Mouse (Mus musculus) embryonic fibroblast, embryonic 13.5 days (primary cell): ENCODE measurements around the gene Cyp20a1. TPM values are rescaled to one million over a fixed set of nuclear protein-coding genes. Genes with fewer than 3 reads are reported as not detected.

Experiments used
- H3K27ac ChIP-seq: 2 replicates; pipeline ENCODE4 v1.5.1; 2012; ENCODE audit warnings: low read length, control low read depth, inconsistent platforms; ENCODE audit not compliant: insufficient read depth
- H3K4me1 ChIP-seq: 2 replicates; pipeline ENCODE4 v1.6.1; 2011; ENCODE audit warnings: low read length; ENCODE audit not compliant: control insufficient read depth, insufficient read depth
- H3K4me3 ChIP-seq: 2 replicates; pipeline ENCODE4 v1.5.1; 2011; ENCODE audit warnings: mild to moderate bottlenecking, control low read depth, low read length; ENCODE audit not compliant: insufficient read depth
- CTCF ChIP-seq: IDR thresholded peaks from 2 replicates; pipeline ENCODE4 v1.5.1; 2011; ENCODE audit warnings: mild to moderate bottlenecking, control low read depth, low read length, moderate library complexity, borderline replicate concordance; ENCODE audit not compliant: insufficient read depth
- POLR2A ChIP-seq: IDR thresholded peaks from 2 replicates; pipeline ENCODE4 v1.6.1; 2011; ENCODE audit warnings: low read depth, mild to moderate bottlenecking, control low read depth, low read length, moderate library complexity
- polyA plus RNA-seq: library from polyadenylated mRNA; stranded (reverse); fragments of >200 nt; gene quantifications from 2 replicates; pipeline ENCODE4 v1.2.4, GENCODE M21; 2011; ENCODE audit warnings: low read depth; ENCODE audit not compliant: missing spikeins, insufficient read length

Cyp20a1 gene
- polyA plus RNA-seq, 1 experiment = 72.8 TPM

- Histone ChIP-seq H3K4me3 (no peak overlapping the region), H3K4me1 (0 out of 2 replicates have a peak, but pooled peaks cover 3% of the 10 kb centered on the region), H3K27ac (no peak overlapping the region)
- TF ChIP-seq CTCF = no peak
- TF ChIP-seq POLR2A = no peak
Observed at GRCm38 (mm10) chr1:60404848-60405247, 61.7 kb downstream of the Cyp20a1 start.

DNA sequence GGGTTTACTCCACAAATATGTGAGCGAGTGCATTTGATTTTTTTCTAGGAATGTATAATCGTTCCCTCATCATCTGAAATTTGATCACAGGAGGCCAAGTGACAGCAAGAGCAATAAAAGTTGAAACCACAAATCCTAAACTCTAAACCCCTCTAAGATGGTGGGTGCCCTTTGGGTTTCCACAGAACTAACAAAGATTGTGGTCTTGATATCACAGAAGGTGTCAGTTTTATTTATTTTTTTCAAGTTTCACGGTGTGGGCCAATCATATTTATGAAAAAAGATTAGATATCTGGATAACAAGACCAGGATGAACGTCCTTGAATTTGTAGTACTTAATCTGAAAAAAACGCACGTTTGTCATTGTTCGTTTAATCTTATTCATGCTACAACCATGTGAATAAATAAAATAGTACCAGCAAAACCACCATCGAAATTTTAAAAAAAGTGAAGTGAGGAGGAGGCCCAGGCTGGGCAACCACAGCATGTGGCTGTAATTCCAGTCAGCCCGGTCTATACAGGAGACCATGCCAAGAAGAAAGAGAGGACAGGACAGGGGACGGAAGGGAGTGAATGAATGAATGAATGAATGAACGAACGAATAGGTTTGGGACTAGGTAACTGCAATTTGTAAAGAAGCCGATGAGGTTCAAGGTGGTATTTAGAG, 65.5 kb downstream of the Cyp20a1 start:
- TF ChIP-seq POLR2A = no peak
- TF ChIP-seq CTCF = no peak
- Histone ChIP-seq H3K4me1 (0 out of 2 replicates have a peak, but pooled peaks cover 3% of the 10 kb centered on the region), H3K27ac (peak overlapping the region; percentile 84), H3K4me3 (peak overlapping the region; percentile 54)

DNA sequence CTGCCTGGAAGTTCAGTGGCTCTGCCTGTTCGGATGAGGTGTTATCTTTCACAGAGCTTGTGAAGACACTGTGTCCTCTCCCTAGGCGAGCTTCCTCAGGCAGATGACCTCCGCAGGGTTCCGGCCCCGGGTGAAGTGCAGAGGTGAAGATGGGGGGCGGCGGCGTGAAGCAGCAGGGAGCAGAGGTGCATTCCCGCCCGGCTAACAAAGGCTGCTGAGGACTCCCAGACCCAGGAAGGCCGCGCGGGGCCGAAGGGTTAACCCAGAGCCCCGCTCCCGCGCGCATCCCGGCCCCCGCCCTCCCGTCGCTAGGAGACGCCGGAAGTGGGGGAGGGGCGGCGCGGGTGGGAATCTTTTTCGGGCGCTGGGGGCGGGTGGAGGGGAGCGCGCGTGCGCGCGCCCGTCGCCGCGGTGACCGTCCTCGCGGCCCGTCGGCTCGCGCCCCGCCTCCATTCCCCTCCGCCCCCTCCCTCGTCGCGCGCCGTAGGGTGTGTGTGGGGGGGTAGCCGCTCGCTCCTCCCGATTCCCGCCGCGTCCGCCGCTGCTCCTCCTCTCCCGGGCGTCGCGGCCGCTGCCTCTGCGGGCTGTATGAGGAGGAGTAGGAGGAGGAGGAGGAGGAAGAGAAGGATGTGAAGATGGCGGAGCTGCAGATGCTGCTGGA, 66.2 kb downstream of the Cyp20a1 start, which contains the start of gene Abi2:
TSS of gene Abi2 (plus strand) at position 452 of the 661 bp plus-strand sequence.
- peak within 1 kb of the TSS; percentile 92 for H3K4me3 ChIP-seq
- H3K27ac ChIP-seq = peak within 1 kb of the TSS; percentile 84
- peak; percentile 80 for TF ChIP-seq POLR2A
- TF ChIP-seq CTCF = no peak

DNA sequence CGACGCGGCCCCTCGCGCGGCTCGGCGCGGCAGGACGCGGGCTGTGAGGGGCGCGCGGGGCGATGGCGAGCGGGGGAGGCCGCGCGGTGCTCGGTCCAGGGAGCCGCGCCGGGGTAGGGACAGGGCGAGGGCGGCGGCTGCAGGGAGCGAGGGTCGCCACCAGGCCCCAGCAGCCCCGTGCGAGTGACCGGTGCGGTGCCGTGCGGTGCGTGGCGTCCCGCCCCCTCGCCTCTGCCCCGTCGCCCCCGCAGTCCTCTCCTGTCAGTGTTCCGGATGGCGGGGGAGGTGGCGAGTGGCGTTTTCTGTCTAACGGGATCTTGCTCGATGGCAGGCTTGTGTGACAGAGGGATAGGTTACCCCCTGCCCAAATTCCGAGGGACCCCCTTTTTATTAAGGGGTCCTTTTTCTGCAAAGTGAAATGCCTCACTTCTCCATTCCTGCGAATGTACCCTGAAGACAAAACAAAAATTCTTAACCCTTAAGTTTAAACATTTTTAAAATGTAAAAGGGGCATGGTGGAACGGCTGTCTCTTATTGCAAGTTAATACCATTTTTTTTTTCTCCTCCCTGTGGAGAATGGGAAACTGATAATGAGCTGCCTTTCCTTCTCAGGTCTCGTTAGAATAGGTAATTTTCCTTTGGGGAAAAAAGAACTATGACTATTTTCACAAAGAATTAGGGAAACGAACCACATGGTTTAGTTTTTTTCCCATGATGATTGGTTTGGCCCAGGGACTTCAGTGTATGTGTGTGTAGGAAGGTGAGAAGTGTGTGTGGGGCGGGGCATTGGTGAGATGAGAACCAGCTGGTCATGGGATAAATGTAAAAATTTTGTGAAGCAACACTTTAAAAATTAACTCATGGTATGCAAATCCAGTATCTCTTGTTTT, 67.0 kb downstream of the Cyp20a1 start:
- 0 out of 2 replicates have a peak, but pooled peaks cover 3% of the 10 kb centered on the region for H3K4me1 ChIP-seq
- peak overlapping the region; percentile 92 for H3K4me3 ChIP-seq
- H3K27ac ChIP-seq = peak overlapping the region; percentile 51
- TF ChIP-seq CTCF (no peak), POLR2A (no peak)

More for the DNA sequence above, 66.2 kb downstream of the Cyp20a1 start, which contains the start of gene Abi2:
- H3K4me1 ChIP-seq = 0 out of 2 replicates have a peak, but pooled peaks cover 3% of the 10 kb centered on the region

GRCm38 (mm10) chr1:60416724-60417123, 73.6 kb downstream of the Cyp20a1 start:
- TF ChIP-seq POLR2A = no peak
- TF ChIP-seq CTCF = no peak
- no peaks in the 10 kb centered on the region for H3K4me1 ChIP-seq
- H3K4me3 ChIP-seq = no peak overlapping the region
- H3K27ac ChIP-seq = no peak overlapping the region

DNA sequence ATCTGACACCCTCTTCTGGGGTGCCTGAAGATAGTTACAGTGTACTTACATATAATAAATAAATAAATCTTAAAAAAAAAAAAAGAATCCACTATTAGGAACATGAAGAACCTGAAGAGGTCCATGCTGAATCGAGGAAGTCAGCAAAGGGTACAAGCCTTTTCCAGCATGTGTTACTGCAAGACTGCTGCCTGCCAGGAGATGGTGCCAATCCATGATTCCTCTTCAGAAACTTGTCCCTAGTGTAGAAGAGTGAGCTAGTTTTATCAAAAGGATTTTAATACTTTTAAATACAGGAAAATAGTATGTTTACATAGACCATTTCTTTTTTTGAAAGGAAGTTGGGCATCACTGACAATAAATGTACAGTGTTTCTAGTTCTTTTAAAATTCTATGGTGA, 80.8 kb downstream of the Cyp20a1 start:
- no peak overlapping the region for H3K27ac ChIP-seq
- no peak for TF ChIP-seq POLR2A
- no peak for TF ChIP-seq CTCF
- H3K4me3 ChIP-seq = no peak overlapping the region
- H3K4me1 ChIP-seq = peaks cover 2% of the 10 kb centered on the region; the same call in 1 of the 2 replicates

DNA sequence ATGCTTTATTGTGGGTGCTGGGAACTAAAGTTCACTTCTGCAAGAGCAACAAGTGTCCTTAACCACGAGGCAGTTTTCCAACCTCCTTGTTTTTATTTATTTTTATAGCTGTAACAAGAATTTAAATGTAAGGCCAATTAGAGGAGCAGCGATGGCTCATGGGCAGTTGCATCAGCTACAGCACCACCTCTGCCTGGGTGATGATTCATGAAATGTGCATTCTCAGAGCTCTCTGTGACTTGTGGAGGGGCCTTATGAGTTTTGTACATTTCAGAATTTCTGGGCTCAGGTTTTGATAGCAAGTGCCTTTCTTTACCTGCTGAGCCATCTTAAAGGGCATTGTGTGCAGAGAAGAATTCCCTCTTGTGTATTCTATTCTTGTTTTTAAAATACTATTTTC, 85.2 kb downstream of the Cyp20a1 start:
- Histone ChIP-seq H3K27ac (peak overlapping the region; percentile 35), H3K4me1 (peaks cover 2% of the 10 kb centered on the region; the same call in 1 of the 2 replicates), H3K4me3 (no peak overlapping the region)
- TF ChIP-seq POLR2A = no peak
- no peak for TF ChIP-seq CTCF

DNA sequence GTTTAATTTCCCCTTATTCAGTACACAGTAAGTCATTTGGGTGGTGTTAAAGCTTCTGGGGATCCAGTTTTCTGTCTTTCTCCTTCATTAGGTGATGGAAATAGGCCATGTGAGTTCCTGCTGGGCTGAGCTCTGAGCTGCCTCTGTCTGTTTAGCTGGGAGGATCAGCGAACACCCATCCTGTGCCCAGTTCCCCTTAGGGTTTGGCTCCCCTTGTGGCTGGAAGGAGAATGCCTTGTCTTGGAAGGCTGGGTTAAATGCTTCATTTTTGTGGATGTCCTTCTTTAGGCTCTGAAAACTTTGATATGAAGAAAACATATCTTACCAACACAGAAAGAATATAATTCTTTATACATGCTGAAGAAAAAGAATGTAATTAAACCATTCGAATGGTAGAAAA, 85.8 kb downstream of the Cyp20a1 start:
- Histone ChIP-seq H3K27ac (peak overlapping the region; percentile 35; the same call in 1 of the 2 replicates), H3K4me3 (no peak overlapping the region), H3K4me1 (peaks cover 2% of the 10 kb centered on the region; the same call in 1 of the 2 replicates)
- TF ChIP-seq POLR2A (no peak), CTCF (peak; percentile 29; the same call in 1 of the 2 replicates)

DNA sequence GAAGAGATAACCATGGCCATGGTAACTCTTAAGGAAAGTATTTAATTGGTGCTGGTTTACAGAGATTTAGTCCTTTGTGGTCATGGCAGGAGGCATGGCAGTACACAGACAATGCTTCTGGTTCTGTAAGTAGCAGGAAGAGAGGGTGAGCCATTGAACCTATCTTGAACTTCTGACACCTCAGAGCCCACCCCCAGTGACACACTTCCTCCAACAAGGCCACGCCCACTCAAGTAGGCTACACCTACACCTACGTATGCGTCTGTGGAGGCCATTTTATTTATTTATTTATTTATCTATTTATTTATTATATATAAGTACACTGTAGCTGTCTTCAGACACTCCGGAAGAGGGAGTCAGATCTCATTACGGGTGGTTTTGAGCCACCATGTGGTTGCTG, 88.4 kb downstream of the Cyp20a1 start:
- Histone ChIP-seq H3K4me3 (no peak overlapping the region), H3K27ac (no peak overlapping the region), H3K4me1 (peaks cover 2% of the 10 kb centered on the region; the same call in 1 of the 2 replicates)
- TF ChIP-seq CTCF (no peak), POLR2A (no peak)
